Mouse (Mus musculus): ENCODE results near the gene Phactr2.

- TF ChIP-seq CTCF (IDR thresholded peaks at IDR 0.05; ENCODE audit: low read depth) (no peak), EP300 (optimal IDR thresholded peaks at IDR 0.05) (no peak)
Measured at GRCm38 (mm10) chr10:13222135-13222534, 252.1 kb downstream of the Phactr2 start.

All from stomach, postnatal 0 days (tissue).